Mouse (Mus musculus) lung, embryonic 14.5 days (tissue): Measurements from ENCODE around the gene Mybbp1a. TPM values are rescaled to one million over a fixed set of nuclear protein-coding genes. Genes with fewer than 3 reads are reported as not detected.
"Not testable (repeated sequence)": the region's sequence is repeated elsewhere in the genome, so short reads cannot be mapped to it uniquely, and the experiment has no call there.

Experiments used
- ATAC-seq: fragments of 200-750 bp; cut with Nextera tagmentation; 2 replicates; pipeline ENCODE4 v1.8.0; 2017; ENCODE audit warnings: mild to moderate bottlenecking, moderate TSS enrichment, moderate library complexity; ENCODE audit not compliant: insufficient read depth
- DNase-seq: peaks from one replicate; pipeline ENCODE4 v3.0.0-alpha.2; 2015
- H3K27ac ChIP-seq: fragments of 300-500 bp; sonication (generic); 2 replicates; pipeline ENCODE4 v1.5.1; 2014; ENCODE audit warnings: low read depth, mild to moderate bottlenecking, moderate library complexity
- H3K27me3 ChIP-seq: fragments of 300-500 bp; sonication (generic); 2 replicates; pipeline ENCODE4 v1.6.1; 2014; ENCODE audit warnings: low read length, control low read depth; ENCODE audit not compliant: insufficient read depth
- H3K36me3 ChIP-seq: fragments of 300-500 bp; sonication (generic); 2 replicates; pipeline ENCODE4 v1.6.1; 2014; ENCODE audit warnings: control low read depth; ENCODE audit not compliant: insufficient read depth
- H3K4me1 ChIP-seq: fragments of 300-500 bp; sonication (generic); 2 replicates; pipeline ENCODE4 v1.6.1; 2014; ENCODE audit warnings: antibody characterized with exemption, control low read depth; ENCODE audit not compliant: insufficient read depth
- H3K4me2 ChIP-seq: fragments of 300-500 bp; sonication (generic); 2 replicates; pipeline ENCODE4 v1.6.1; 2014; ENCODE audit warnings: mild to moderate bottlenecking
- H3K4me3 ChIP-seq: fragments of 300-500 bp; sonication (generic); 2 replicates; pipeline ENCODE4 v1.5.1; 2014; ENCODE audit warnings: low read depth, low read length
- H3K9ac ChIP-seq: fragments of 300-500 bp; sonication (generic); 2 replicates; pipeline ENCODE4 v1.6.1; 2014
- H3K9me3 ChIP-seq: fragments of 300-500 bp; sonication (generic); 2 replicates; pipeline ENCODE4 v1.6.1; 2016; ENCODE audit warnings: low read depth, low read length, control low read depth
- CTCF ChIP-seq: IDR thresholded peaks from 2 replicates; pipeline ENCODE4 v1.5.1; 2016; ENCODE audit warnings: antibody characterized with exemption, low read depth
- WGBS: fragments of 180-500 bp; shearing (Covaris S2); extraction: QIAGEN DNeasy Blood & Tissue Kit; methylation state at CpG from one replicate; pipeline ENCODE4 v1.1.7; 2014; 5-methylcytosine and 5-hydroxymethylcytosine counted together
- polyA plus RNA-seq: library from polyadenylated mRNA; unstranded; fragments of >200 nt; fragmentation: Nextera tagmentation; extraction: Ambion mirVana; gene quantifications from 2 replicates; pipeline ENCODE4 v1.2.1, GENCODE M21; 2014

The Mybbp1a gene
- polyA plus RNA-seq, 1 experiment from 2014 or later: 161 TPM

- no peak for TF ChIP-seq CTCF
- no peaks in the 10 kb centered on the region for H3K9me3 ChIP-seq
- DNase-seq: no peak
- no peak for ATAC-seq
- no peaks in the 10 kb centered on the region for H3K27me3 ChIP-seq
- no peak overlapping the region for H3K4me2 ChIP-seq
- WGBS: 86% methylated on average over 6 of the region's 6 CpGs
- H3K36me3 ChIP-seq: no peaks in the 10 kb centered on the region
- H3K9ac ChIP-seq: no peak overlapping the region
- H3K4me3 ChIP-seq: no peak overlapping the region
- H3K27ac ChIP-seq: no peak overlapping the region
- H3K4me1 ChIP-seq: no peaks in the 10 kb centered on the region
Observed at GRCm38 (mm10) chr11:72420460-72421122, 20.6 kb upstream of the Mybbp1a start.

DNA sequence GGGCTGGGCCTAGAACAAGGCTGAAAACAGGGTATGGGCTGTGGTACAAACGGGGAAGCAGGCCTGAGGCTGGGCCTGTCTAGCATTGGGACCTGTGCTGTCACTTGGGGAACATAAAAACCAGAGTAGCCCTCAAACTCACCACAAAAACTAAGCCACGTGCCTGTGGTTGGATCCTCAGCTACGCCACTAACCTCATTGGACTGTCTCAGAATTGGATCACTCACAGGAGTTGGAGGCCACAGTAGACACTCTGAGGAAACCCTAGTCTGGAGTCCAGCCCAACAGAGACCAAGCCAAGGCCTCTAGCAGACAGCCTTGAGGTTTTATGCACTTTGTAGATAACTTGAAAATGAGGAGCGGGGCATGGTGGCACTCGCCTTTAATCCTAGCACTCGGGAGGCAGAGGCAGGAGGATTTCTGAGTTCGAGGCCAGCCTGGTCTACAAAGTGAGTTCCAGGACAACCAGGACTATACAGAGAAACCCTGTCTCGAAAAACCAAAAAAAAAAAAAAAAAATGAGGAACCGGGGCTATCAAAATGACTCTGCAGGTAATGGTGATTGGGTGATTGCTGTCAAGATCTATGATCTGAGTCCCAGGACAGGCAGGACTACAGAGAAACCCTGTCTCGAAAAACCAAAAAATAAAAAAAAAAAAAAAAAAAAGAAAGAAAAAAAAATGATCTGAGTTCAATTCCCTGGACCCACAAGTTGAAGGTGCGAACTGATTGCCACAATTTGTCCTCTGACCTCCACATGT, 19.5 kb upstream of the Mybbp1a start:
- H3K27me3 ChIP-seq: no peaks in the 10 kb centered on the region
- ATAC-seq (no peak), DNase-seq (no peak)
- no peak overlapping the region for H3K4me2 ChIP-seq
- no peak overlapping the region for H3K27ac ChIP-seq
- H3K9me3 ChIP-seq: no peaks in the 10 kb centered on the region
- WGBS: 86% methylated on average over 11 of the region's 11 CpGs
- no peaks in the 10 kb centered on the region for H3K36me3 ChIP-seq
- no peaks in the 10 kb centered on the region for H3K4me1 ChIP-seq
- TF ChIP-seq CTCF: no peak
- H3K4me3 ChIP-seq: no peak overlapping the region
- H3K9ac ChIP-seq: no peak overlapping the region

DNA sequence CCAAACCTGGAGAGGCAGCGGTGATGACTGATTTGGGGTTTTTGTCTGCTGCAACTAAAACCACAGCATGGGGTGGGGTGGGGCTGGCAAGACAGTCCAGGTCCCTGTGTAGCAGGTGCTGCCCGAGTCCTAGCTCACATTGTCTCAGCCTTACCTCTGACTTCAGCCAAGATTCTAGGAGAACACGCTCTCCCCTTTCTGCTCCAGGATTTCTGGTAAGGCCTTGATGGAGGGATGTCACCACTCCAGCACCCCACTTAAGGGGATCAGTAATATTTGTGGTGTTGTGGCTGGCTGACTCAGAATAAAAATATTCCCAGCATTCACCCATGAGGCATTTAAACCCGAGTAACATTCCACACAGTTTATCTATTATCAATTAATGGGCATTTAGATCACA, 17.5 kb upstream of the Mybbp1a start:
- H3K4me1 ChIP-seq: no peaks in the 10 kb centered on the region
- H3K4me2 ChIP-seq: no peak overlapping the region
- H3K27ac ChIP-seq: no peak overlapping the region
- no peak for TF ChIP-seq CTCF
- no peaks in the 10 kb centered on the region for H3K36me3 ChIP-seq
- ATAC-seq (no peak), DNase-seq (no peak)
- no peaks in the 10 kb centered on the region for H3K27me3 ChIP-seq
- no peaks in the 10 kb centered on the region for H3K9me3 ChIP-seq
- no peak overlapping the region for H3K9ac ChIP-seq
- WGBS: 80% methylated on average over 4 of the region's 4 CpGs
- no peak overlapping the region for H3K4me3 ChIP-seq

DNA sequence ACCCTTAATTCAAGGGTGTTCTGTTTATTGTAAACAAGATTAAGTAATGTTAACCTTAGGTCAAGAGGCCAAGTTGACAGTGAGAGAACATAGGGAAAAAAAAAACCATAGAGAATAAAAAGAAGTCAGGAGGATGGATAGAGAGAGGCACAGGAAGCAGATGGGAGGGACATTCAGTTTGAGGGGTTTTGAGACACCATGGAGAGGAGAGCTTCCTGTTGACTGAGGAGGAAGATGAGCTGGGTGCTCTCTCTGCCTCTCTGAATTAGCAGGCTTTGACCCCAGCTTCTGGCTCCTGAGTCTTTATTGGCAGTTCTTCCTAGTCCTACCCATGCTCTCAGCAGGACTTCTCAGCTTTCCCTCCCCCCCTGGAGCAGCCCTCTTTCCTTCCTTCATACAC, 16.0 kb upstream of the Mybbp1a start:
- ATAC-seq: no peak
- no peaks in the 10 kb centered on the region for H3K27me3 ChIP-seq

GRCm38 (mm10) chr11:72426884-72427283, 14.3 kb upstream of the Mybbp1a start:
- DNase-seq: peak; percentile 43
- Histone ChIP-seq H3K4me1 (no peaks in the 10 kb centered on the region), H3K9me3 (no peaks in the 10 kb centered on the region), H3K4me2 (no peak overlapping the region), H3K27ac (no peak overlapping the region), H3K27me3 (no peaks in the 10 kb centered on the region), H3K4me3 (no peak overlapping the region), H3K9ac (no peak overlapping the region), H3K36me3 (no peaks in the 10 kb centered on the region)
- TF ChIP-seq CTCF: peak; percentile 57
- ATAC-seq: no peak

More for the DNA sequence above, 16.0 kb upstream of the Mybbp1a start:
- Histone ChIP-seq H3K36me3 (no peaks in the 10 kb centered on the region), H3K4me3 (no peak overlapping the region), H3K9me3 (no peaks in the 10 kb centered on the region), H3K4me1 (no peaks in the 10 kb centered on the region), H3K9ac (no peak overlapping the region), H3K27ac (no peak overlapping the region), H3K4me2 (no peak overlapping the region)
- no peak for DNase-seq
- TF ChIP-seq CTCF: no peak

DNA sequence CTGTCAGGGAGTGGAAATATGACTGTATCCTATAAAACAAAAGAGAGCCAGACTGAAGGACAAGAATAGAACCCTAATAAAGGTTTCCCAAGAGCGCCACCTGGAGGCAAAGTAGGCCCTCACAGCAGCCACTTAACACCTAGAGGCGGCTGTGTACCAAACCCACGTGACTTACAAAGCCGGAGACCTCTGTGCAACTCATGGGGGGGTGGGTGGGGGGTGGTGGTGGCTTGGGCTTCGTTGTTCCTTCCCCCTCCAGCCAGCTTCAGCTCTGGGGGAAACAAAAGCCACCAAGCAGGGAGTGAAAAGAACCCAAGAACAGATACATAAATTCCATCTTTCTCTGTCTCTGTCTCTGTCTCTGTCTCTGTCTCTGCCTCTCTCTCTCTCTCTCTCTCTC, 12.5 kb upstream of the Mybbp1a start:
- DNase-seq: peak; percentile 96
- 7% methylated on average over 5 of the region's 5 CpGs for WGBS
- no peaks in the 10 kb centered on the region for H3K27me3 ChIP-seq
- no peak overlapping the region for H3K4me3 ChIP-seq
- ATAC-seq: peak; percentile 61
- H3K27ac ChIP-seq: no peak overlapping the region
- TF ChIP-seq CTCF: peak; percentile 76
- H3K4me2 ChIP-seq: peak overlapping the region; percentile 47; the same call in 1 of the 2 replicates
- no peaks in the 10 kb centered on the region for H3K36me3 ChIP-seq
- no peaks in the 10 kb centered on the region for H3K4me1 ChIP-seq
- H3K9me3 ChIP-seq: no peaks in the 10 kb centered on the region
- H3K9ac ChIP-seq: no peak overlapping the region

DNA sequence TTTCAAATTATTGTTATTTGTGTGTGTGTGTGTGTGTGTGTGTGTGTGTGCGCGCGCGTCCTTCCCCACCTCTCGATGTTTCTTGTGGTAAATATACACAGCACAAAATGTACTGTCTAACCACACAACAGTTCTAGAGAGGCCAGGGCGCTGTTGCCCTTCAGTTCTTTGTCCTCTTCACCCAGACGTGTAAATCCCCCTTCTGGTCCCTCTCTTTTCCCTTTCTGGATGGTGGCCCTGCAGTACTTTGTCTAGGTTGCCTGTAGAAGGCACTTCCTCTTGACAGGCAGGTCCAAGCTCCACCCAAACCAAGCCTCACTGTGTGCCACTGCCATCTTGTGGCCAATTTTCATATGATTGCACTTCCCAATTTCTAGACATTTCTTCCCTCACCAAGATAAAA, 11.9 kb upstream of the Mybbp1a start:
- peak overlapping the region; percentile 47; the same call in 1 of the 2 replicates for H3K4me2 ChIP-seq
- WGBS: 44% methylated on average over 7 of the region's 7 CpGs
- H3K4me1 ChIP-seq: no peaks in the 10 kb centered on the region
- no peaks in the 10 kb centered on the region for H3K36me3 ChIP-seq
- TF ChIP-seq CTCF: peak; percentile 95
- H3K4me3 ChIP-seq: no peak overlapping the region
- H3K9me3 ChIP-seq: no peaks in the 10 kb centered on the region
- no peaks in the 10 kb centered on the region for H3K27me3 ChIP-seq
- 0 out of 2 replicates have a peak overlapping the region, but pooled peaks have one; percentile 22 for H3K27ac ChIP-seq
- DNase-seq (peak; percentile 95), ATAC-seq (peak; percentile 89)
- no peak overlapping the region for H3K9ac ChIP-seq

- DNase-seq, ATAC-seq, H3K27ac ChIP-seq, H3K4me2 ChIP-seq, H3K27me3 ChIP-seq, H3K36me3 ChIP-seq, H3K4me1 ChIP-seq, H3K4me3 ChIP-seq, H3K9me3 ChIP-seq, H3K9ac ChIP-seq: not testable (repeated sequence)
- 64% methylated on average over 9 of the region's 9 CpGs for WGBS
Observed at GRCm38 (mm10) chr11:72430311-72431068, 10.7 kb upstream of the Mybbp1a start.
